Mouse (Mus musculus): Measurements from ENCODE around the gene Fcgrt.

- no peak for TF ChIP-seq POLR2A (IDR thresholded peaks at IDR 0.05; ENCODE audit: low read depth, low read length)
- TF ChIP-seq CTCF (conservative IDR thresholded peaks at IDR 0.05 in 1 of 2, IDR thresholded peaks at IDR 0.05 in 1 of 2; ENCODE audit: low read depth in 2 of 2, low read length in 2 of 2): no peak
These were observed 42.0 kb downstream of the Fcgrt start for GRCm38 (mm10) chr7:45061532-45062075.
